Mouse (Mus musculus): ENCODE data around the gene Tln1.
"Not testable (repeated sequence)": the region's sequence is repeated elsewhere in the genome, so short reads cannot be mapped to it uniquely, and the experiment has no call there.

The Tln1 gene

DNA sequence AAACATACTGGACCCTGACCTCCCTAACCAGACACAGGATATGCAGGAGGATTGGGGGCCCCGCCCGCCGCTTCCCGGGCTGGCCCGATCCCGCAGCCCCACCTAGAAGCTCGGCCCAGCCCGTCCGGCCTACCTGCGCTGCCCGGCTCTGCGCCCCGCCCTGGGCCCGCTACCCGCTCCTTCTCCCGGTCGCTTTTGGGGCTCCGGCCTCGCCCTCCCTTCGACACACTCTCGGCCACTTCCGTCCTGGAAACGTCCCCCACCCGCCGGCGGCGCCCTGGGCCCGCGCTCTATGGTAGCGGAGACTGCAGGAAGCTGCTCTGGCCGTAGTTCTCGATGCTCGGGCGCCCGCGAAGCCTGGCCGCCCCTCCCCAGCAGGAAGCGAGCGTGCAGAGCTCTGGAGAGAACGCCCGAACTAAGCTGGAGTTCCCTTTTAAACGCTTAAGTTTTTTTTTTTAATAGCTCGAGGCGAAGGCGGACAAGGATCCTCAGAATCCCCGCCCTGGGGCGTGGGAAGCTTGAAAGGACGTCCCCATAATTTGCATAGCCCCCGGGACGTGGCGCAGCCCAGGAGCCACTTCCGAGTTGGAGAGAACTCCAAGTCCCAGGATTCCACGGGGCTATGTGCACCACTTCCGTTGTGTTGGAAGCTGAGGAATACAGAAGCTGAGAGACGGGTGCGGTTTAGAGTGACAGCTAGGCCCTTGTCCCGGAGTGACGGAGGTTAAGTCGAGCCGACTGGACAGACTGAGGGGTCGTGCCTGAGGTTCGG lies at the start of gene Tln1, which contains the start of gene Creb3:
Gene Tln1, minus strand, starts transcription at position 695 of the 772 bp plus-strand sequence.
Gene Creb3, plus strand, starts transcription at position 336 of the 772 bp plus-strand sequence.
- peak; percentile 89 for DNase-seq (ENCODE audit: low read depth, low spot score)

DNA sequence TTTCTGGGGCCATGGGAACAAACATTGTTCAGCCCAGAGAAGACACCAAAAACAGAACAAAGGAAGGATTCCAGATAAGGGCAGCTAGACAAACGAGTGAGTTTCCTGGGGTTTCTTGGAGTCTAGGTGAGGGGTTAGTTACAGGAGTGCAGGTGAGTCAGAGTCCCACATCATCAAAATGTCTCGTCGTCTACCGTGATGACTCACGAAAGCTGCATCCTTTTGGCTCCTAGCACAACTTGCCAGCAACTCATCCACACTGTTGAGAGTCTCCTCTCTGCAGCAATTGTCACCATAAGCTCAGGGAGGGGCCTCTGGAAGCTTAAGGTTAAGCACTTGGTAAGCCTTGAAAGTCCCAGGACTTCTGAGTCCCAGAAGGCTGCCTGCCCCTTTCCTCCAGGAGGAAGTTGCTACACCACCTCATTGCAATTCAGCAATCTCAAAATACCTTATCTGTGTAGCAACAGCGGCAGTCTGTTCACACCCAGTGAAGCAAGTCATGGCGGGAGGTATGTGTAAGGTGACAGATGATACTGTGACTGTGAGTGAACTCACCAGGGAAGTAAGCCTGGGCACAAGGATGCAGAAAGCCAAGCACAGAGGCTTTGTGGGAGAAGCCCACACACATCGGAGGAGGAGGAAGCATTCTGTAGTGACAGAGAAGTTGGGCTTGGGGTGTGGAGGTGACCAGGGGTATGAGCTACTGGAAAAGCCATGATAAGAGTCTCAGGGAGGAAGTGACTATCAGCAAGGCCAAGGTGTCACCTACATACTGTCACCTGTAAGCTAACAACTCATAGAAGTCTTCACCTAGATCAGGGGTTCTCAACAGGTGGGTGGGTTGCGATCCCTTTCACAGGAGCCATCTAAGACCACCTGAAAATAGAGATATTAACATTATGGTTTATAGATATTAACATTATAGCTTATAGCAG lies 42.5 kb upstream of the Tln1 start:
- no peak for DNase-seq (ENCODE audit: low read depth, low spot score)

DNA sequence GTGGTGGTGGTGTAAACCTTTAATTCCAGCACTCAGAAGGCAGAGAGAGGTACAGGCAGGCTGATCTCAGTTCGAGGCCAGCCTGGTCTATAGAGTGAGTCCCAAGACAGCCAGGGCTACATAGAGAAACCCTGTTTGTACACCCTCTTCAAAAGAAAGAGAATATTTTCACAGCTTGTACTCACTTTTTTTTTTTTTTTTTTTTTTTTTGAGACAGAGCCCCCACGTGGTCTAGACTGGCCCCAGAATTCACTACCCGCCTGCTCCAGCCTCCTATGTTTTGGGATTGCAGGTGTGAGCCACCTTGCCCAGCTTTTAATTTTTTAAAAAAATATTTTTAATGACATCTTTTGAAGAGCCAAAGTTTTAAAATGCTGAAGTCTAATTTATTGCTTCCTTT lies 41.6 kb upstream of the Tln1 start:
- no peak for DNase-seq (ENCODE audit: low read depth, low spot score)

DNA sequence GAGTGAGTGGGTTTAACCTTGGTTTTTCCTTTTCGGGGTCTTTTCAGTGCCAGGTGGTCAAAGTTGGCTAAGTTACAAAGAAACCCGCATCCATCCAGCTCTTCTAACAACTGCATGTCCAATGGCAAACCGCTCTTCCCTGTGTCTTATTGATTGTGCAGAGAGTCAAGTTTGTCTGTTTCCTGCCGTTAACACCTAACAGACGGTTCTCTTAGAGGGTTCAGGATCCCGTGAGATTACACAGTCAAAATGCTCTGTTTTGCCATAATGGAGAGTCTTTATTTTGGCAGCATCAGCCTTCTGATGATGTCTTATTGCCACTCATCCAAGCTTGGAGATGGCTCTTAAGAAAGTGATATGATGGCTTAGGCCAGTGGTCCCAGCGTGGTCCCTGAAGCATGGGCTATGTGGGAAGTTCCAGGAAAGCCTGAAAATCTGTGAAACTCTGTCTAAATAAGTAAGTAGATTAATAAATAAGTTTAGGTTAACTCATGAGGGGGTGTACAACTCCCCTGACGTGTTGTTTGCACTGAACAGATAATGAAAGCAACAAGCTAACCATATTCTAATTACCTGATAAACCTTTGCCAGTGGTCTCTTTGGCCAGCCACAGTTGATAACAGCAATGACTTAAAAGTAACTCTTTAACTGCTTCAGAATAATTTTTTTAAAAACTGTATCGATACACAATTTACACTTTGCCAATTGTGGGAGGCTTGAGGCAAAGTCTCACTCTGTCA lies 37.9 kb upstream of the Tln1 start:
- DNase-seq (ENCODE audit: low read depth, low spot score): no peak

DNA sequence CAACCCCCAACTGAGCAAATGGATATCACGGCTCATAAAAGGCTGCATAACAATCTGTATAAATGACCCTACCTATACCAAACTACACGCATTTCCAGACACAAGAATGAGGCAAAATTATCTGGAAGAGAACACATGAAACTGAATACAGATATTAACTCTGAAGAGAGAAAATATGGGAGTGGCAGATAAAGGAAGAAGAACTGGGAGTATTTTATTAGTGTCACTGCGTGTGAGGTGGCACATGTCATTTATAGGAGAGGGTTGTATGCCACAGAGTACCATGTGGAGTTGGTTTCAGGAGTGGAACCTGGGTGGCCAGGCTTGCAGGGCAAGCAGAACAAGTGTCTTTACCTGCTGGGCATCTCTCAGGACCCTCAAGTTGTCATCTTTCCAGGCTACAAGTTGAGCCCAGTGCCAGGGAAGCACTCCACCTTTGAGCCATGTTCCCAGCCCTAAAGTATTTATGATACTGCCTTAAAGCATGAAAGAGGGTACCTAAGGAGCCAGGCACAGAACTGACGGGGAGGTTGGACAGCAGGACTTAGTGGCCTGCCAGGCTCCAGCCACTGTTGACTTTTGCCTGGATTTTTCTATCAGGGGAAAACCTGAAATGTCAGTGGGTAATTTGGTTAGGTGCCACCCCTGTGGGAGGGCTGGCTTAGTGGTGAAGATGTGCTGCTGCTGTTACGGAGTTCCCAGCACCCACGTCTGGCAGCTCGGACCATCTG lies 36.3 kb upstream of the Tln1 start:
- DNase-seq (ENCODE audit: low read depth, low spot score): no peak

DNA sequence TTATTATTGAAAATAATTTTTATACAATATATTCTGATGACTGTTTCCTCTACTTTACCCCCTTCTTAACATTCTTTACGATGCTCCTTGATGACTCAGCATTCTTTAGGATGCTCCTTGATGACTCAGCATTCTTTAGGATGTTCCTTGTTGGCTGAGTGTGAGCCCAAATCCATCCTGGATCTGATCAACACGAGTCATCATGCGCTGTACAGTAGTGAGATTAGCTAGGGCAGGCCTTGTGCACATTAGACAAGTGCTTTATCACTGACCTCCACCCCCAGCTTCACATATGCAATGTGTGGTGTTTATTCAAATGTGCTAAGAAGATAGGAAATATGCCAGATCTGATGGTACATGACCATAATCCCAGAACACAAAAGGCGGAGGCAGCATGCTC lies 35.7 kb upstream of the Tln1 start:
- no peak for DNase-seq (ENCODE audit: low read depth, low spot score)

DNA sequence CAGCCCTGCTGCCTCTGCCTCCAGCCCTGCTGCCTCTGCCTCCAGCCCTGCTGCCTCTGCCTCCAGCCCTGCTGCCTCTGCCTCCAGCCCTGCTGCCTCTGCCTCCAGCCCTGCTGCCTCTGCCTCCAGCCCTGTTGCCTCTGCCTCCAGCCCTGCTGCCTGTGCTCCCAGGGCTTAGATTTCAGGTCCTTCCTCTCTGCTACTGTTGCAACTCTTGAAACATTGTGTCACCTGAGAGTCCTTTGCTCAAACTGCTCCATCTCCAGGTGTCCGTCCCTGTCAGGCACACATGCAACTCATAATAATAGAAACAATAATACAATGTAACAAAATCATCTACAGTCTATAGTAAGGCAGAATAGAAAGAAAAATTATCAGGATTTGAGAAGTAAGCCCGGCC lies 34.1 kb upstream of the Tln1 start:
- DNase-seq (ENCODE audit: low read depth, low spot score): not testable (repeated sequence)

DNA sequence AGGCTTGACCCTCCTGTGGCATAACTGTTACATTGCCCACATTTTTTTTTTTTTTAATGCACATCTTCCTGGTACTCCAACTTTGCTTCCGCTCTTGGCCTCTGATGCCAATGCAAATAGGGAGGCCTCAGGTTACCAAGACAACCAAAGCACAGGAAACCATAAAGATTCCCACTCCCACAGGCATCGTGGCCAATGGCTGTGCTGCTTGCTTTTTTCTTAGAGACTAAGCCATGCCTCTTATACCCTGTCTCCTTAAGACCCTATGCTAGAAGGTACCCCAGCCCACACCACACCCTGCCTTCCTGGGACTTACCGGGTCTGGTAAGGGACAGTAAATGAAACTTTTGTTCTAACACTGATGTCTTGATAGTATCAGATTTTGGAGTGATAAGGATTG lies 31.0 kb upstream of the Tln1 start:
- no peak for DNase-seq (ENCODE audit: low read depth, low spot score)

DNA sequence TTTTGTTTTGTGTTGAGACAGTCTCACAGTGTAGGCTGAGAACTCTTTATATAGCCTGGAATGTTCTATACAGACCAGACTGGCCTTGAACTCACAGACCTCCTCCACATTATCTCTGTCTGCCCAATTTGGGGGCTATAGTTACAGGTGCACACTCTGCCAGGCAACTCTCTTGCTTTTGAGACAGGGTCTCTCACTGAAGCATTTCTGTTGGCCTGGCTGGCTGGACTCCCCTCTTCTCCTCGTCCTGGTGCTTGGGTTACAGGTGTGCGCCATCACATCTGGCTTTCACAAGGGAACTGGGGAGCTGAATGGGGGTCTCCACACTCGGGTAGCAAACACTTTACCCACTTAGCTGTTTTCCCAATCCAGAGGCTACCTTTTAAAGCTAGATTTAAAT lies 29.5 kb upstream of the Tln1 start:
- no peak for DNase-seq (ENCODE audit: low read depth, low spot score)

DNA sequence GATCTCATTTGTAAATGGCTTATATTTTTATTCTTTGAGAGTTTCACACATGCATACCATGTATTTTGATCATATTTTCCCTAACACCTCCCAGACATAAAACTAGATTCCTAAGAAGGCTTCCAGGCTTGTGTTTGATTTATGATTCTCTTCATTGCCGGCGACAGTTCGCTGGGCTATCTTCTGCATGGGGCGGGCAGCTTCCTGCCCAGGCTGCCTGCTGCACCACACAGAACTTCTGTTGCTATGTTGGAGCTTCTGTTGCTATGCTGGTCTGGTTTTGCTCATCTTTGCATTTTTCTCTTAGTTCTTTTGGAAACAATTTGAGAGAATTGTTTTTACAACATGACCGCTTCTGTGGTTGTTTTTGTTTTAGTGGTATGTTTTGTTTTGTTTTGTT lies 29.1 kb upstream of the Tln1 start:
- DNase-seq (ENCODE audit: low read depth, low spot score): no peak

DNA sequence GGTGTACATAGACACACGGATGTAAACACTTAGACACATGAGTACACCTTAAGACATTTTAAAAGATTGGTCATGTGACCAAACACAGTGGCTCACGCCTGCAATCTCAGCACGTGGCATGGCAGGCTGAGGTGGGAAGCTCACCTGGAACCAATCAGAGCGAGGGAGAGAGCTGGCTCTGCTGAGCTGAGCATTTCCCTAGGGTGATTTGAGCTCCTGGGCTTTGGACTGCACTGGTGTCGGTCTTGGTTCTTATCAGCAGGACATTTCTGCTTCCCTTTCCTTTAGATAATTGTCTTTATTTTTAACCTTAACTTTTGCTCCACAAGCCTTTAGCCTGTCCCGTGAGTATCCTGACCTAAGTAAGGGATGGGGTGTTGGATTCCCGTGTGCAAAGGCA lies 25.2 kb upstream of the Tln1 start:
- DNase-seq (ENCODE audit: low read depth, low spot score): no peak

DNA sequence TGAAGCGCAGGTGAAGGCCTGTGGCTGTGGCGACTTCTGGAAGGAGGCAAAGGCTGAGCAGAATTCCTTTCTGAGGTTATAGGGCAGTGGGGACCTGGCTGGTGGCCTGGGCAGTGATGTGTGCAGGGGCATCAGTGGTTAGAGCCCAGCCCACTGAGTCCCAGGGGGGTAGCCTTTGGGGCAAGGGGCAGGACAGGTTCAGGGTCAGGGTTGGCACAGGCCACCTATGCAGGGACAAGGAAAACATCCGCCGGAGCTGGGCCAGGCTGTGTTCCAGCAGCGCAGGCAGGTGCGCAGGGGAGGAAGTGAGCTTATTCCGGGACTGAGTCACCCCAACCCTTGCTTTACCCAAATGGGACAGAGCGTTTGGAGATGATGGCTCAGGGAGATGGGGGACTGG lies 23.9 kb upstream of the Tln1 start:
- no peak for DNase-seq (ENCODE audit: low read depth, low spot score)

DNA sequence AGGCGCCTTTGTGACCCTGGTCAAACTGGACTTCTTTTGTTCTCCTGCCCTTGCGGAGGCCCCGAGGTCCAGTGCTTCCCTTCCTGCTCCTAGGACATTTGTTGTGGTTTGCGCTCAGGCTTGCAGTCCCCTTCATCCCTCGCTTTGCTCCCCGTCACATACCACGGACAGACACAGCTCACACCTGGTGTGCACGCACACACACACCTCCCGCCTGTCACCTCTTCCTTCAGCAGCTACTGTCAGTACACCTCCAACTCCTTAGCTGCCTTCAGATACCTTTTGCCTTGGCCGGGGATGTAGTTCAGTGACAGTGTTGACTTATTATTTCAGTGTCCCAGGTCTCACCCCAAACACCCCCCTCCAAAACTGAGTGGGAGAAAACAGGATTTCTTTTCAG lies 23.2 kb upstream of the Tln1 start:
- no peak for DNase-seq (ENCODE audit: low read depth, low spot score)

DNA sequence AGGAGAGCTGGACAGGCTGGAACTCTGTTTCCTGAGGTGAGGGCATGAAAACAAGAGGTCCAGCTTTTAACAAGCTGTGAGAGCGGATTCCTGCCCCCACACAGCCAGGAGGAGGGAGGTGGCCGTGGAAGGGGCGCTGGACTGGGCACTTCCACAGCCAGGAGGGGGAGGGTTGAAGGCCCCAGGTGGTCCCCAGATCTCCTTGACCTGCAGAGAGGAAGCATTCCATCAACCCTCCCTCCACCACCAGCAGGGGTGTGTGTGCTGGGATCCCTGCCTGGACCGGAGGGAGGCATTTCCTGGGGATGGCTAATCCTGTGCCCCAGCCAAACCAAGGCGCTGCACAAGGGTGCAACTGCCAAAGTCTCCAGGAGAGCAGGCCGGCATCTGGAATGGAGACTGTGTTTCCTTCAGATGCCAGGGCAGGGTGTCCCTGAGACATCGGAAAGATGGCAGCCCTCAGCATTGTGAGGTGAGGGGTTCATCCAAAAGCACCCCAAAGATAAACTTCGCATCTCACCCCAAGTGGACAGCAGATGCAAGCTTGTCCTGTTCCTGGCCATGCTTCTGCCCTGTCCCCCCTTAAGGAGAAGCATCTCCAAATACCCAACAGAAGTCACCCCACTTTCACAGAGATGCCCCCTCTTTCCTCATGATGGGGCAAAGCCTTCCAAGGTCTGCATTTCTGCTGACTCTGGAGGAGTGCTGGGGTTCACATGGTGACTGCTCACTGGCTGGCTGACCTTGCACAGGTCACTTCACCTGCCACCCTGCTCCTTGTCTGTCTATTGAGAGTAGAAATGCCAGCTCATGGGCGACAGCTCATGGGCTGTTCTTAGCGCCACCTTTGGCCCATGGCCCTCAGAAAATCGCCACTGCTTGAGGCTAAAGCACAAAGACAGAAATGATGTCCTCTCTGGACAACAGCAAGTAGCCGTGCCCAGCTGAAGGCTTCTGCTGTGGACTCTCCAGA lies 22.2 kb upstream of the Tln1 start, which contains the start of gene Msmp:
Gene Msmp, minus strand, starts transcription at position 51 of the 973 bp plus-strand sequence.
- no peak for DNase-seq (ENCODE audit: low read depth, low spot score)

DNA sequence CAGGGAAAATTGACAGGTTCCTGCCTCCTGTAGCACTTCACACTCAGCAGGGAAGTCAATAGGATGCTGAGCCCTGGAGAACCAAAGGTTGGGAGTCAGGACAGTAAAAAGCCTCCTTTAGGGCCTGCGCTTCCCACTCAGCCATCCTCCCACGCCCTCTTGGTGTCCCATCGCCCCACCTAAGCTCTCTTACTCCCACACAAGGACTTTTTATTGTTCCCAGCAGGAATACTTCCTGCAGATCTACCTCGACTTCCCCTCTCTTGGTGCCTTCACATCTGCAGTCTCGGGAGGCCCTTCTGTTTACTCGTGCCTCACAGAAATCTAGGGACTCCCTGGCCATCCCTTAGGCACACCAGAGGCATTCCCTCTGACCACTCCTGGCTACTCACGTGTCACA lies 20.9 kb upstream of the Tln1 start:
- DNase-seq (ENCODE audit: low read depth, low spot score): no peak

DNA sequence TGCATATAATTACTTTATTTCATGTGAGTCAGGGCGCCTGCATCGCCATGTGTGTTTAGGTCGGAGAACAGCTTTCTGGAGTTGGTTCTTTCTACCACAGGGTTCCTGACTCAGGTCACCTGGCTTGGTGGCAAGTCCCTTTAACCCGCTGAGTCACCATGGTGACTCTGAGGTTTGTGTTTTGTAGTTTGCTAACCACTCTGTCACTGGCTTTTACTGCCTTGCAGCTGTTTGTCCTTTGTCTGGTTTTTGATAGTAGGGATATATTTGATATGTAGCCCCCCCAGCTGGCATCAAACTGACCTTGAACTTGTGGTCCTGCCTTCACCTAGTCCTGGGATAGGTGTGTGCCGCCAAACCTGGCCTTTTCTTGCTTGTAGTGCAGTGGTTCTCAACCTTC lies 19.8 kb upstream of the Tln1 start:
- no peak for DNase-seq (ENCODE audit: low read depth, low spot score)

DNA sequence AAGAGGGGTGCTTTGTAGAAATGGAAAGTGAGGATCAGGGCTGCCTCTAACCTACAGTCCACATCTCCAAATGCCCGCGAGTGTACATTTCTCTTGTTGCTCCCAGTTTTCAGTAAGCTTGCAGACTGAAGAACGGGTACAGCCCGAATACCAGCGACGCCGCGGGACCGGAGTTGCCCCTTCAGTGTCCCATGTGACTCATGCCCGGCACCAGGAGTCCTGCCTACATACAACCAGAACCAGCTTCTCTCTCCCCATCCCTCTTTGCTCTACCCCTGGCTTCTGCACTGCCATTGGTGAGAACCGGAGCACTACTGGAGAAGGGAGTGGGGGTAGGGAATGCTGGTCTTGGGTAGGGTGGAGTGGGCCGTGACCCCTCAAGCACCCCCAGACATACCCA lies 18.9 kb upstream of the Tln1 start:
- DNase-seq (ENCODE audit: low read depth, low spot score): no peak

DNA sequence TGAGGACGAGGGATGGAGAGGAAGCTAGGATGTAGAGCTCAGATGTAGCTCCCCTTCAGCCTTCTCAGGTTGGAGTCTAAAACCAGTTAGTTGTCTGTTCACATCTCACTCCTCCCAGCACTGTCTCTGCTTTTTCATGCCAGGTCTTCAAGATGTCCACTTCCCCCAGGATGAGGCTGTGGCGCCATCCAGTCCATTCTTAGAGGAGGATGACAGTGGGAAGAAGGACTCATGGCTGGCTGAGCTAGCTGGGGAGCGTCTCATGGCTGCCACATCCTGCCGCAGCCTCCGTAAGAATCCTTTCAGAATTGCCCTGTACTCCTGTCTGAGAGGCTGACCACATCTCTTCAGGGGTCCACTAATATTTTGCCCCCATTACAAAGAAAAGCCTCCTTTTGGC lies 18.2 kb upstream of the Tln1 start:
- no peak for DNase-seq (ENCODE audit: low read depth, low spot score)

DNA sequence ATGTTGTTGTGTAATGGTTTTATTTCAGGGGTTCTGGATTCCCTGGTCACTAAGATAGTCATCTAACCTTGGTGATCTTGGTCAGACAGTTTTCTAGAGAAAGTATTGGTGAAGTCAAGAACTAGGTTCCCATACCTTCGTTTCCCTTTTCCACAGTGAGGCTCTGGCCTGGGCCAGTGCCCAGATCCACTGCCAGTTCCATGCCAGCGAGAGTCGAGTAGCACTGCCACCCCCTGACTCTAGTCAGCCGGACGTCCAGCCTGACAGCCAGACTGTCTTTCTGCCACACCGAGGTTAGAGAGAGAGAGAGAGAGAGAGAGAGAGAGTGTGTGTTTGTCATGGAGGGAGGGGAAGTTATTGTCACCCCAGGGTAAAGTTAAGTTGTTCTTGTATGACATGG lies 17.2 kb upstream of the Tln1 start:
- DNase-seq (ENCODE audit: low read depth, low spot score): no peak

DNA sequence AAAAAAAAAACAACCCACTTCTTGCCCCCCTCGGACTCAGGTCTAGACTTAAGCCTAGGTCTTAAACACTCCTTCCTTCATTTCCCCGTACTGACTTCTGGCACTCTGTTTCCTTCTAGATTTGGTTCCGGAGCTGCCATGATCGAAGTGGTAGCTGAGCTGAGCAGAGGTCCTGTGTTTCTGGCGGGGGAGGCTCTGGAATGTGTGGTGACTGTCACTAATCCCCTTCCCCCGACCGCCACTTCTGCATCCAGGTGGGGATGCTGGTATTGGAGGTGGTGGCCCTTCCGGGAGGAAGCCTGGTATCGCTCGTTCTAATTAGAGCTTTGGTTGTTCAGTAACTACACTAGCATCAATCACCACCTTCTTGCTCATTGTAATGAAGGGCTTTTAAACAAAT lies 16.8 kb upstream of the Tln1 start:
- no peak for DNase-seq (ENCODE audit: low read depth, low spot score)
